Mouse (Mus musculus): ENCODE measurements around the gene Atp8a2. TPM values are rescaled to one million over a fixed set of nuclear protein-coding genes. Genes with fewer than 3 reads are reported as not detected.

The Atp8a2 gene
- polyA plus RNA-seq, 1 experiment from 2014 or later: 0.25 TPM

DNA sequence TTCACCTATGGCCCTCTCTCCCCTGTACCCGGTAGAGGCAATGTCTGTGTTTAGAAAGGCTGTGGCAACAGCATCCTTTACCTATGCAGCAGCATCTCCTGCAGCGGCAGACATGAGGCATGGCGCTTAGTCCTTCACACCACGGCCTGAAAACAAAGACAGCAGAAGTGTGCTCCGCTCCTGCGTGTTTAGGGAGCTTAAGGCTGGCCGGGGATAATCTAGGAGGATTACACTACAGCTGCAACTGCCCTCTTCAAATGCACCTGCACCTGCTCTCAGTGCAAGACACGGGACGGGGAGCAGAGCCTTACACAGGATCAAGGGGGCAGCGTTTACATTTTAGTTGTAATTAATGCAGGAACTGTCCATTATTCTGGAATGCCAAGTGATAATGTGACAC lies 75.4 kb downstream of the Atp8a2 start:
- Histone ChIP-seq H3K27me3 (replicated peaks; ENCODE audit: insufficient read depth, low read length) (no peaks in the 10 kb centered on the region), H3K4me2 (replicated peaks; ENCODE audit: low read depth, low read length) (no peak overlapping the region), H3K4me3 (ENCODE audit: low read depth, low read length) (no peak overlapping the region), H3K27ac (ENCODE audit: low read length) (no peak overlapping the region), H3K9ac (replicated peaks; ENCODE audit: low read depth) (no peak overlapping the region), H3K4me1 (ENCODE audit: insufficient read depth, low read depth, low read length) (no peaks in the 10 kb centered on the region), H3K9me3 (ENCODE audit: low read length) (no peaks in the 10 kb centered on the region), H3K36me3 (ENCODE audit: insufficient read depth, low read length) (no peaks in the 10 kb centered on the region)
- TF ChIP-seq EP300 (IDR thresholded peaks at IDR 0.05) (no peak), CTCF (IDR thresholded peaks at IDR 0.05) (no peak)
- DNase-seq (ENCODE audit: low spot score): no peak
- no peak for ATAC-seq
- WGBS: 48% methylated on average over 10 of the region's 10 CpGs

DNA sequence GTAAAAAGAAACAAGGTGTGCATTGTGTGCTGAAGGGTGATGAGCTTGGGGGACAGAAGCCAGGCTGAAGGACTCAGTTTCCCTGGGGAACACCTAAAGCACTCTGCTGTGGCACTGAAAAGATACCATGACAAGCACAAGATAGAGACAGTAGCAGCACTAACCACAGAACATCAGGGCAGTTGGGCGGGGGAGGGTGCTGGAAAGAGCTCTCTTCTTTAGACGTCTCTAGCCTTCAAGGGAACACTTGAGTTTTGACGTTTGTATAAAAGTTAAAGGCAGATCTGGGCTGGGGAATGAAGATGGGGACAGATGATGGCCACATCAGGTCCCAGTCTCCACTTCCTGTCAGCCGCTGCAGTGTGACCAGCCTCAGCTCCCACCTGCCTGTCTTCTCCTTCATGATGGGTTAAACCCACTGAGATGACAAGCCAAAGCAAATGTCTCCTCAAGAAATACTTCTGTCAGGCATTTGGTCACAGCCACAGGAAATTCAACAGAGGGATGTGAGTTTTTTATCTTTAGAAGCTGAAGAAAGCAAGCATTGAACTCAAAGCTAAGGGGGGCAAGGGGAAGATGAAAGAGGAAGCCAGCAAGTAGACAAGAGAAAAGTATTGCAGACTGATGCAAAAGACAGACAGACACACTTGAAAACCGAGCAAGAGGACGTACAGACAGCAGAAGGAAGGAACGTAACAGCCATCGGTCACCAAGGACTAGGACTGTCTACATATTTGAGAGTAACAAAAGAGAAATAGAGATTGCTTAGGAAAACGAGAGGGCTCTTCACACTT lies 79.0 kb downstream of the Atp8a2 start:
- no peaks in the 10 kb centered on the region for H3K4me1 ChIP-seq (ENCODE audit: insufficient read depth, low read depth, low read length)
- no peak overlapping the region for H3K27ac ChIP-seq (ENCODE audit: low read length)
- DNase-seq (ENCODE audit: low spot score): no peak
- H3K4me3 ChIP-seq (ENCODE audit: low read depth, low read length): no peak overlapping the region
- no peaks in the 10 kb centered on the region for H3K36me3 ChIP-seq (ENCODE audit: insufficient read depth, low read length)
- TF ChIP-seq EP300 (IDR thresholded peaks at IDR 0.05) (no peak), CTCF (IDR thresholded peaks at IDR 0.05) (no peak)
- no peaks in the 10 kb centered on the region for H3K9me3 ChIP-seq (ENCODE audit: low read length)
- H3K27me3 ChIP-seq (replicated peaks; ENCODE audit: insufficient read depth, low read length): no peaks in the 10 kb centered on the region
- H3K4me2 ChIP-seq (replicated peaks; ENCODE audit: low read depth, low read length): no peak overlapping the region
- 63% methylated on average over 9 of the region's 9 CpGs for WGBS
- no peak overlapping the region for H3K9ac ChIP-seq (replicated peaks; ENCODE audit: low read depth)
- ATAC-seq: no peak

DNA sequence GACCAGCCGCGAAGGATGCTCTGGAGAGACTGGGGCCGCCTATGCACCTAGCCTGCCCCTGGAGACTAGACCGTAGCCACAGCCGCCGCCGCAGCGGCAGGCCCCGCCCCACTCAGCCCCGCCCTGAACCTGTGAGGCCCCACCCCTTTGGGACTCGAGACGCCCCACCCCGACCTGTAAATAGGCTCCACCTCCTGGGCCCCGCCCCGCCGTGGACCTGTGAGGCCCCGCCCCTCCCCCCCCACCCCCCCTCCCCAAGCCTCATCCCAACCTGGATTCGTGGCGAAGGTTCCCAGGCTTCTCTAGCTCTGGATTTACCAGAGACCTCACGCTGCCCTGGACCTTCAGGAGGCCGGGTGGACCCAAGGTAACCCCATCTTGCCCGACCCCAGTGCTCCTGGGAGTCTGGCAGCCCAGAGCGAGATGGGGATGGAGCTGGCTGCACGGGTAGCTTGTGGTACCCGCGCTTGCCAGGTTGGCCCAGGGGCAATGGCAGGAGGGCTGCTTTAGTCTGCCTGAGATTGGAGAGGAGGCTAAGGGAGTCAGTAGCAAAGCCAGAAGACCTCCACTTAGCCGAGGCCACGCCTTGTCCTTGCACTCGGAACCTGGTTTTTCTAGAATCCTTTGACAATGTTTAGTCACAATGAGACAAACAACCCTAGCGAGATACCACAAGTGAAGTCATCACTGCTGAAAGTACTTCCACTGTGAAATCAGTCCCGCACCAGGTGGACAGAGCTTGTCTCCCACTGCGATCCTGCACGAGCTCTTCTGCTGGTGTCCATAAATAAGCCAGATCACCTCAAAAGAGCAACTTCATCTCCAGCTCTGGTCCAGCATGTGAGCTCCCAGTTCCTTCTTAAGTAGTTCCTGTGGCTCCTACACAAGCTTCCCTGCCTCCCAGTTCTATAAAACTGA lies 109.9 kb downstream of the Atp8a2 start:
- no peaks in the 10 kb centered on the region for H3K9me3 ChIP-seq (ENCODE audit: low read length)
- ATAC-seq (peak; percentile 82), DNase-seq (ENCODE audit: low spot score) (peak; percentile 50)
- H3K9ac ChIP-seq (replicated peaks; ENCODE audit: low read depth): no peak overlapping the region
- H3K27ac ChIP-seq (ENCODE audit: low read length): no peak overlapping the region
- H3K36me3 ChIP-seq (ENCODE audit: insufficient read depth, low read length): no peaks in the 10 kb centered on the region
- H3K4me2 ChIP-seq (replicated peaks; ENCODE audit: low read depth, low read length): peak overlapping the region; percentile 43
- TF ChIP-seq EP300 (IDR thresholded peaks at IDR 0.05) (no peak), CTCF (IDR thresholded peaks at IDR 0.05) (no peak)
- H3K27me3 ChIP-seq (replicated peaks; ENCODE audit: insufficient read depth, low read length): no peaks in the 10 kb centered on the region
- no peak overlapping the region for H3K4me3 ChIP-seq (ENCODE audit: low read depth, low read length)
- no peaks in the 10 kb centered on the region; the same call in 1 of the 2 replicates for H3K4me1 ChIP-seq (ENCODE audit: insufficient read depth, low read depth, low read length)
- 11% methylated on average over 26 of the region's 33 CpGs for WGBS

DNA sequence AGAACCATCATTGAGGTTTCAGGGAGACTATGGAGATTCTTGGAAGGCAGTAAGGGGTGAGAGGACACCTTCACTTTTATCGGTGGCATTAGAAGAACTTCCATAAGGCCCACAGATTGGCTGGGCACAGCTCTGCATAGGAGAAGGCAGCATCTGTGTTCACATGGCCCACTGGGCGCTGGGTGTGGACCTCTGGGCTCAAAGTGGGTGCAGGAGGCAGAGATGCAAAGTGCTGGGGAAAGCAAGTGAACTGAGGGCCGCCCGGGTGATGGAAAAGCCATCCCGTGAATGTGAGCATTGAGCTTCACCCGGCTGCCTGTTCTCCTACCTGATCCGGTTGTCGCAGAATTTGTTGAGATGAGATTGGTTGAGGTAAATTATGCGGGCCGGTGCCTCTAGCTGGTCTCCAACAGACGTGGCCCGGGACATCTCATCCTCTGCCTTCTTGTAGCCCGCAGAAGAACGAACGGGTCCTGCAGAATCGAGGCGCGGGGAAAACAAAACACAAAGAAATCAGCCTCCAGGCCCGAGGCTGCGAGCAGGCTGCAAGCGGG lies 110.6 kb downstream of the Atp8a2 start:
- WGBS: 4% methylated on average over 21 of the region's 21 CpGs
- no peak overlapping the region for H3K4me3 ChIP-seq (ENCODE audit: low read depth, low read length)
- H3K27ac ChIP-seq (ENCODE audit: low read length): no peak overlapping the region
- TF ChIP-seq EP300 (IDR thresholded peaks at IDR 0.05) (no peak), CTCF (IDR thresholded peaks at IDR 0.05) (no peak)
- H3K4me1 ChIP-seq (ENCODE audit: insufficient read depth, low read depth, low read length): no peaks in the 10 kb centered on the region; the same call in 1 of the 2 replicates
- H3K36me3 ChIP-seq (ENCODE audit: insufficient read depth, low read length): no peaks in the 10 kb centered on the region
- H3K4me2 ChIP-seq (replicated peaks; ENCODE audit: low read depth, low read length): peak overlapping the region; percentile 43
- no peak overlapping the region for H3K9ac ChIP-seq (replicated peaks; ENCODE audit: low read depth)
- DNase-seq (ENCODE audit: low spot score) (no peak), ATAC-seq (no peak)
- no peaks in the 10 kb centered on the region for H3K9me3 ChIP-seq (ENCODE audit: low read length)
- no peaks in the 10 kb centered on the region for H3K27me3 ChIP-seq (replicated peaks; ENCODE audit: insufficient read depth, low read length)

DNA sequence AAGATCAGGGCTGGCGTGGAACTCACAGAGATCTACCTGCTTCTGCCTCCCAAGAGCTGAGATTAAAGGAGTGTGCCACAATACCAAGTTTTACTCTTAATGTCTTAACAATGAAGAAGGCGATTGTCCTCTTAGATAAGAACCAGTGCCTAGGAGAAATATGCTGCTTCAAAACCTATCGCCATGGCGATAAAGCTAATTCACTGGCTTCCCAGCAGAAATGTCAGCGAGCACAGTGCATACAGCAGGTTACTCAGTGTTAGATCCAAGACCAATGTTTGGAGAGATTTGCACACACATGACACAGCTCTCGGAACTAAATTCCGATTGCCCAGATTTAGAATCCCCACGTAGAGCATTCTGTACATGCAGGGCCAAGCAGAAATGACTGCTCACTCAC lies 114.2 kb downstream of the Atp8a2 start:
- H3K9me3 ChIP-seq (ENCODE audit: low read length): no peaks in the 10 kb centered on the region
- WGBS: 70% methylated on average over 8 of the region's 8 CpGs

DNA sequence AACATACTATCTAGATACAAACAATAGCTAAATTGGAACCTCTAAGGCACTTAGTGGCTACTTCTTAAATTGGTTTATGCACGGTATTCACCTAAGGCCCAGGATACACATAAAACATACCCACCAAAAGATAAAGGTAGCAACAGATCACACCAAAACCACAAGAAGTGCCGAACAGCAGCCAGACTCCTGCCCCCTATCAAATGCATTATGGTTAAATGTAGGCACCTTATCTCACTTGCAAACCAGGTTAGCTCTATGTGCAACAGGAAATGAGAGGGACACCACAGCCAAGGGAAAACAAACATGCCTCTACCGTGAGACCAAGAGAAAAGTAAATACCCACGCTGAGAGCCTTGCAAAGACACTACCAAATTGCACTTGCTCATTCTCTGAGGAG lies 124.5 kb downstream of the Atp8a2 start:
- 52% methylated on average over 4 of the region's 4 CpGs for WGBS
- TF ChIP-seq EP300 (IDR thresholded peaks at IDR 0.05) (no peak), CTCF (IDR thresholded peaks at IDR 0.05) (no peak)

More for the DNA sequence above, 114.2 kb downstream of the Atp8a2 start:
- Histone ChIP-seq H3K36me3 (ENCODE audit: insufficient read depth, low read length) (no peaks in the 10 kb centered on the region), H3K27me3 (replicated peaks; ENCODE audit: insufficient read depth, low read length) (no peaks in the 10 kb centered on the region), H3K27ac (ENCODE audit: low read length) (no peak overlapping the region), H3K4me1 (ENCODE audit: insufficient read depth, low read depth, low read length) (no peaks in the 10 kb centered on the region; the same call in 1 of the 2 replicates), H3K9ac (replicated peaks; ENCODE audit: low read depth) (no peak overlapping the region), H3K4me3 (ENCODE audit: low read depth, low read length) (no peak overlapping the region), H3K4me2 (replicated peaks; ENCODE audit: low read depth, low read length) (no peak overlapping the region)
- ATAC-seq (no peak), DNase-seq (ENCODE audit: low spot score) (no peak)
- TF ChIP-seq EP300 (IDR thresholded peaks at IDR 0.05) (no peak), CTCF (IDR thresholded peaks at IDR 0.05) (no peak)

More for the DNA sequence above, 124.5 kb downstream of the Atp8a2 start:
- Histone ChIP-seq H3K4me2 (replicated peaks; ENCODE audit: low read depth, low read length) (no peak overlapping the region), H3K27ac (ENCODE audit: low read length) (no peak overlapping the region), H3K9me3 (ENCODE audit: low read length) (no peaks in the 10 kb centered on the region), H3K4me3 (ENCODE audit: low read depth, low read length) (no peak overlapping the region), H3K36me3 (ENCODE audit: insufficient read depth, low read length) (no peaks in the 10 kb centered on the region), H3K4me1 (ENCODE audit: insufficient read depth, low read depth, low read length) (no peaks in the 10 kb centered on the region), H3K27me3 (replicated peaks; ENCODE audit: insufficient read depth, low read length) (no peaks in the 10 kb centered on the region), H3K9ac (replicated peaks; ENCODE audit: low read depth) (no peak overlapping the region)
- ATAC-seq (no peak), DNase-seq (ENCODE audit: low spot score) (no peak)

Data from lung, postnatal 0 days (tissue).